Mouse (Mus musculus) adrenal gland, postnatal 14 days (tissue): ENCODE measurements around the gene Pnpla8. TPM values are rescaled to one million over a fixed set of nuclear protein-coding genes. Genes with fewer than 3 reads are reported as not detected.
A peak's percentile ranks its signal among the peaks of the same experiment; 100 is the strongest.
"Not testable (repeated sequence)": the region's sequence is repeated elsewhere in the genome, so short reads cannot be mapped to it uniquely, and the experiment has no call there.

Source experiments
- DNase-seq: peaks from one replicate; pipeline ENCODE4 v3.0.0; 2021; ENCODE audit warnings: mixed read lengths
- long read RNA-seq, 2 experiments: library from polyadenylated mRNA; stranded (forward); transcript quantifications; one replicate each; pipeline ENCODE4 v2.0.0; 2021
- total RNA-seq: library from RNA; stranded (reverse); gene quantifications from 2 replicates; pipeline ENCODE4 v1.2.3, GENCODE M21; 2021

Pnpla8 gene
- total RNA-seq = 134 and 144 TPM in 2 replicates
- long read RNA-seq, experiment 1, full-length matches to known transcripts = 116 of 146 reads
- long read RNA-seq, experiment 1, partial matches to known transcripts = 8 of 146 reads
- long read RNA-seq, experiment 1, other reads (novel, unspliced or antisense) = 22 of 146 reads
- long read RNA-seq, experiment 2, full-length matches to known transcripts = 85 of 116 reads
- long read RNA-seq, experiment 2, partial matches to known transcripts = 8 of 116 reads
- long read RNA-seq, experiment 2, other reads (novel, unspliced or antisense) = 23 of 116 reads

- not testable (repeated sequence) for DNase-seq
These were observed at the start of gene Pnpla8 for GRCm38 (mm10) chr12:44221070-44221469. TSS of gene Pnpla8 (plus strand) at chr12:44221370.

- peak; percentile 8 for DNase-seq
These were observed 44.7 kb upstream of the Pnpla8 start for GRCm38 (mm10) chr12:44176331-44177037.

GRCm38 (mm10) chr12:44177038-44177355 lies 44.2 kb upstream of the Pnpla8 start:
- no peak for DNase-seq

- DNase-seq = peak; percentile 47
These were observed 39.8 kb upstream of the Pnpla8 start for GRCm38 (mm10) chr12:44181081-44181982.

GRCm38 (mm10) chr12:44197873-44198525 lies 23.2 kb upstream of the Pnpla8 start:
- DNase-seq = peak; percentile 9

GRCm38 (mm10) chr12:44209141-44209823 lies 11.9 kb upstream of the Pnpla8 start:
- peak; percentile 36 for DNase-seq

- peak; percentile 100 for DNase-seq
These were observed 11.1 kb upstream of the Pnpla8 start, which contains the start of gene Dnajb9 for GRCm38 (mm10) chr12:44209824-44210752. TSS of gene Dnajb9 (minus strand) at chr12:44210326.

GRCm38 (mm10) chr12:44211555-44211954 lies 9.6 kb upstream of the Pnpla8 start:
- no peak for DNase-seq

GRCm38 (mm10) chr12:44221651-44222356 lies 634 bp downstream of the Pnpla8 start:
- peak; percentile 46 for DNase-seq

GRCm38 (mm10) chr12:44223044-44223443 lies 1.9 kb downstream of the Pnpla8 start:
- no peak for DNase-seq

GRCm38 (mm10) chr12:44224650-44225049 lies 3.5 kb downstream of the Pnpla8 start:
- DNase-seq = no peak

- no peak for DNase-seq
These were observed 19.9 kb downstream of the Pnpla8 start for GRCm38 (mm10) chr12:44241090-44241489.

- no peak for DNase-seq
These were observed 21.2 kb downstream of the Pnpla8 start for GRCm38 (mm10) chr12:44242407-44242806.

GRCm38 (mm10) chr12:44245739-44246138 lies 24.6 kb downstream of the Pnpla8 start:
- no peak for DNase-seq

- DNase-seq = peak; percentile 26
These were observed 27.3 kb downstream of the Pnpla8 start for GRCm38 (mm10) chr12:44248309-44248977.

- DNase-seq = no peak
These were observed 41.4 kb downstream of the Pnpla8 start for GRCm38 (mm10) chr12:44262612-44263011.

GRCm38 (mm10) chr12:44265651-44266050 lies 44.5 kb downstream of the Pnpla8 start:
- no peak for DNase-seq

GRCm38 (mm10) chr12:44267196-44267595 lies 46.0 kb downstream of the Pnpla8 start:
- no peak for DNase-seq

GRCm38 (mm10) chr12:44268728-44269302 lies 47.6 kb downstream of the Pnpla8 start:
- DNase-seq = peak; percentile 100
